Mouse (Mus musculus) midbrain, embryonic 14.5 days (tissue): ENCODE measurements around the gene Wdpcp. TPM values are rescaled to one million over a fixed set of nuclear protein-coding genes. Genes with fewer than 3 reads are reported as not detected.

Experiments
- ATAC-seq: fragments of 200-750 bp; cut with Nextera tagmentation; 2 replicates; pipeline ENCODE4 v1.8.0; 2017; ENCODE audit warnings: moderate number of reproducible peaks, moderate library complexity; ENCODE audit not compliant: low FRiP score, low TSS enrichment
- DNase-seq: peaks from one replicate; pipeline ENCODE4 v3.0.0-alpha.2; 2015
- H3K27ac ChIP-seq: fragments of 300-500 bp; sonication (generic); replicated peaks from 2 replicates; pipeline ENCODE4 v1.5.1; 2014; ENCODE audit warnings: mild to moderate bottlenecking, low read depth, low read length, moderate library complexity
- H3K27me3 ChIP-seq: fragments of 300-500 bp; sonication (generic); 2 replicates; pipeline ENCODE4 v1.6.1; 2014; ENCODE audit warnings: low read length, control low read depth, mixed read lengths; ENCODE audit not compliant: control insufficient read depth, insufficient read depth
- H3K36me3 ChIP-seq: fragments of 300-500 bp; sonication (generic); 2 replicates; pipeline ENCODE4 v1.6.1; 2014; ENCODE audit warnings: low read length, control low read depth; ENCODE audit not compliant: control insufficient read depth, insufficient read depth
- H3K4me1 ChIP-seq: fragments of 300-500 bp; sonication (generic); 2 replicates; pipeline ENCODE4 v1.6.1; 2014; ENCODE audit warnings: mild to moderate bottlenecking, antibody characterized with exemption, low read length, control low read depth; ENCODE audit not compliant: control insufficient read depth, insufficient read depth
- H3K4me2 ChIP-seq: fragments of 300-500 bp; sonication (generic); 2 replicates; pipeline ENCODE4 v1.6.1; 2014; ENCODE audit warnings: mild to moderate bottlenecking, low read length, moderate library complexity
- H3K4me3 ChIP-seq: fragments of 300-500 bp; sonication (generic); replicated peaks from 2 replicates; pipeline ENCODE4 v1.5.1; 2014; ENCODE audit warnings: low read depth, low read length
- H3K9ac ChIP-seq: fragments of 300-500 bp; sonication (generic); replicated peaks from 2 replicates; pipeline ENCODE4 v1.6.1; 2014; ENCODE audit warnings: mild to moderate bottlenecking, low read length, moderate library complexity
- H3K9me3 ChIP-seq: fragments of 300-500 bp; sonication (generic); 2 replicates; pipeline ENCODE4 v1.6.1; 2016; ENCODE audit warnings: low read length, control low read depth, mixed read lengths; ENCODE audit not compliant: control insufficient read depth
- WGBS: fragments of 180-500 bp; shearing (Covaris S2); extraction: QIAGEN DNeasy Blood & Tissue Kit; methylation state at CpG from one replicate; pipeline ENCODE4 v1.1.7; 2014; 5-methylcytosine and 5-hydroxymethylcytosine counted together
- polyA plus RNA-seq: library from polyadenylated mRNA; unstranded; fragments of >200 nt; fragmentation: Nextera tagmentation; extraction: Ambion mirVana; gene quantifications from 2 replicates; pipeline ENCODE4 v1.2.1, GENCODE M21; 2014

The Wdpcp gene
- polyA plus RNA-seq, 1 experiment from 2014 or later = 12.4 TPM

DNA sequence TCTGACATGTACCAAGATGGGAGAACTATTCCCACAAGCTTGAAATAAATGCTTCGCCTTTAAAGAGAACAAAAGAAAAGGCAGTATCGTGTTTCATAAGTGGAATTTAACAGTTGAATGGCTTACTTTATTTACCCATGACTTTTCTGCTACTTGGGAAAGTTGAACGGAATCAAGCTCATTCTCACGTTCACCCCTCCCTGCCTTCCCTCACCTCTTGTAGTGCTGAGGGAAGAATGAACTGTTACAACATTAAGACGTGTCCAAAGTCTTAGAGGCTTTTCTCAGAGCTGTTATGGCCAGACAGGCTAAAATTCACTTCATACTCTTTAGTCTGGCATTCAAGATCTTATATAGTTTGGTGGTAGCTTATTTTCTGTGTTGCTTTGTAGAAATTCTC, 30.5 kb downstream of the Wdpcp start:
- no peak overlapping the region for H3K4me3 ChIP-seq
- H3K27ac ChIP-seq = no peak overlapping the region
- DNase-seq = no peak
- no peaks in the 10 kb centered on the region for H3K36me3 ChIP-seq
- H3K27me3 ChIP-seq = no peaks in the 10 kb centered on the region
- no peaks in the 10 kb centered on the region for H3K9me3 ChIP-seq
- WGBS = 50% methylated on average over 5 of the region's 5 CpGs
- ATAC-seq = no peak
- no peak overlapping the region for H3K4me2 ChIP-seq
- no peaks in the 10 kb centered on the region for H3K4me1 ChIP-seq
- no peak overlapping the region for H3K9ac ChIP-seq

DNA sequence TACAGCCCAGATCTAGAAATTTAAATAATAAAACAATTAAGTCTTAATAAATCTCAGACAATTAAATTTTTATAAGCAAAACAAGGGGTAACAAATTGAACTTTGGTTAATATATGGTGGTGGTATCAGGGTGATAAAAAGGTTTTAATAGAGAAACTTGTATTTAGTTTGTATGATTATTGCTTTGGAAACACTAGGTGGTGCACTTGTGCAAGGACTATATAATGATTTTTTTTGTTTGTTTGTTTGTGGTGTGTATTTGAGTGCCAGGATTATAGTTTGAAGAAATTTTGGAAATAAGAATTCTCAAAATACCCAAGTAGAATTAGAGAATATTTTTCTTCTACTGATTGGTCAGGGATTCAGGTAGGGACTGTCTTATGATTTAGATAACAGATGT, 43.9 kb downstream of the Wdpcp start:
- H3K4me1 ChIP-seq = no peaks in the 10 kb centered on the region
- no peak overlapping the region for H3K9ac ChIP-seq
- H3K4me3 ChIP-seq = no peak overlapping the region
- no peak overlapping the region for H3K4me2 ChIP-seq
- DNase-seq (peak; percentile 29), ATAC-seq (no peak)
- no peak overlapping the region for H3K27ac ChIP-seq
- H3K9me3 ChIP-seq = no peaks in the 10 kb centered on the region
- no peaks in the 10 kb centered on the region for H3K36me3 ChIP-seq
- no peaks in the 10 kb centered on the region for H3K27me3 ChIP-seq

DNA sequence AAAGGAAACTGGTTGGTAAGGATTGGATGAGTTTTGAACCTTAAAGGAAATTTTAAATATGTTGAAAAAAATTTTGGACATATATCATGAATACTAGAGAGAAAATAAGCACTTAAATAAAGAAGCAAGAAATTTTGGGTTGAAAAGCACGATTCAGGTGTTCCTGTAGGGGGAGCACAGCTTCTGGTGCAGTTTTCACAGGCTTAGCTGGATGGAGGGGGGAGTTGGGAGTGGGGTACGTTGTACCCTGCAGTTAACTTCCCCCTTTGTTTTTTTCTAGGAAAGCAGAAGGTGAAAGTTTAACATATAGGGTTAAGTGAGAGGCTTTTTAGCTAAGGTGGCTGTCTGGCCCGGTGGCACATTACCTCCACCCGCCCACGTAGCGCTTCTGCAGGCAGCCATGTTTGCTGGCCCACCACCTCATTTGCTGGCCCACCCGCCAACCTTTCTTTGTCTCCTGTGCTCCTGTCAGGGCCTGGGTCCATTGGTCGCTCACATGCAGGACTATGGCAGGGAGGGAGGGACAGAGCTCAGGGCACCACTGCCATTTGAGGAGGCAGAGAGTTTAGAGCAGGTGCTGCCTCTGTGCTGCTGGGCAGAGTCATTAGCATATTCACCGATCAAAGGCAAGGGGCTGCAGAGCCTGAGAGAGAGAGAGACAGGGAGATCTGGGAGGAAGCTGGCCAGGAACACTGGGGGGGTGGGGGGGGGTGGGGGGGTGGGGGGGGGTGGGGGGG, 62.3 kb downstream of the Wdpcp start:
- H3K9me3 ChIP-seq = no peaks in the 10 kb centered on the region
- no peaks in the 10 kb centered on the region for H3K27me3 ChIP-seq
- H3K4me3 ChIP-seq = no peak overlapping the region
- no peak overlapping the region for H3K9ac ChIP-seq
- no peaks in the 10 kb centered on the region for H3K36me3 ChIP-seq
- H3K4me1 ChIP-seq = no peaks in the 10 kb centered on the region
- no peak overlapping the region for H3K27ac ChIP-seq
- WGBS = 67% methylated on average over 9 of the region's 9 CpGs
- DNase-seq = no peak
- no peak overlapping the region for H3K4me2 ChIP-seq
- peak; percentile 48; the same call in 1 of the 2 replicates for ATAC-seq

DNA sequence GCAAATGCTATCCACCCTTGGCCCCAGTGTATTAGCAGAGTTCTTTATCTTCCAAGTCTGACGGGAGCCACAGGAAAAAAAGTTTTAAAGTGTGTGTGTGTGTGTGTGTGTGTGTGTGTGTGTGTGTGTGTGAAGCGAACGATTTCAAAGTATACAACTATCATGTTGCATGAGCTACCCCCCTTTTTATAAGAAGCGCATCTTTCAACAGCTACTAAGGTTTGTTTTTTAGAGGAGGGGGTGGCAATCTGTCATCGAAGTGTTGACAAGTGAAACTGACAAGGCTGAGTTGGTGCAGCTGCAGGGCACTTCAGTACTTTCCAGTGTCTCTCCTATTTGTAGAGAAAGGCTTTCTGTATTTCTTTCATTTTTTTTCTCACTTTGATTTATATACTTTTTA, 66.3 kb downstream of the Wdpcp start:
- no peak overlapping the region for H3K9ac ChIP-seq
- H3K4me2 ChIP-seq = no peak overlapping the region
- H3K4me1 ChIP-seq = no peaks in the 10 kb centered on the region
- ATAC-seq (no peak), DNase-seq (no peak)
- H3K27me3 ChIP-seq = no peaks in the 10 kb centered on the region
- no peak overlapping the region for H3K4me3 ChIP-seq
- no peaks in the 10 kb centered on the region for H3K9me3 ChIP-seq
- H3K36me3 ChIP-seq = no peaks in the 10 kb centered on the region
- 74% methylated on average over 5 of the region's 5 CpGs for WGBS
- H3K27ac ChIP-seq = no peak overlapping the region

DNA sequence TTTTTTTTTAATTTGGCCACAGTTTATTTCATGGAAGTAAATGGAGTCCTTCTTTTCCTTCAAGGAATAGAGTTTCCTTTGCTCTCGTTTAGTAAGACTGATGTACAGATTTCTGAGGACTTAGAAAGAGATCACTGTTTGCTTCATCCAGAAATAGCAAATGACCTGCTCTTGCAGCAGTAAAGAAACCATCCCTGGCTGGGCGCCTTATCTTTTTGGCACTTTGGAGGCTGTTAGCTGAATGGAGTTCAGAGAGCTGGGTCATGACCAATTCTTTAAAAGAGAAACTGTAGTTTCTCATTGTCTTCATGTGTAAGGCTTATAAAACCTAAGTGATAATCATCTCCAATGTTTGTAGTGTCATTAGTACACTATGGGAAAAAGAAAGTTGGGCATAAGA, 67.5 kb downstream of the Wdpcp start:
- ATAC-seq (no peak), DNase-seq (no peak)
- 88% methylated on average over 2 of the region's 2 CpGs for WGBS
- no peak overlapping the region for H3K4me2 ChIP-seq
- H3K9me3 ChIP-seq = no peaks in the 10 kb centered on the region
- no peak overlapping the region for H3K4me3 ChIP-seq
- H3K27me3 ChIP-seq = no peaks in the 10 kb centered on the region
- H3K36me3 ChIP-seq = no peaks in the 10 kb centered on the region
- H3K27ac ChIP-seq = no peak overlapping the region
- no peaks in the 10 kb centered on the region for H3K4me1 ChIP-seq
- no peak overlapping the region for H3K9ac ChIP-seq

DNA sequence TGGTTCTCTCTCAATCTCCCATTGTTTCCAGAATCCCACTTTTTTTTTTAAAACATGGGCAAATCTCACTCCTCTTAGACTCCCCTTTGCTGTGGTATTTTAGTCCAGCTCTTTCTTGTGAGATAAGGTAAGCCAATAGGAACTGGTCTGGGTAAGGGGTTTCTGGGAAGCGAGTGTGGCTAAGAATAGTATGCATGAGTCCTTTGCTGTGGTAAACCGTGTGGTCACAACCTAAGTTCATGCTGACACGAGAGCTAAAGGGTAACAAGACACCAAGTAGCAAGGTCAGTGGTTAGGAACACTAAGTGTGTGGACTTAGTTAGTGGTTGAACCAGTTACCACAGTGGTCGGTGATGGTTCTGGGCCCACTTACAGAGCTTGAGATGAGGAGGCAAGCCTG, 72.2 kb downstream of the Wdpcp start:
- H3K4me3 ChIP-seq = no peak overlapping the region
- 81% methylated on average over 4 of the region's 4 CpGs for WGBS
- H3K9me3 ChIP-seq = no peaks in the 10 kb centered on the region
- H3K27me3 ChIP-seq = no peaks in the 10 kb centered on the region
- no peak overlapping the region for H3K9ac ChIP-seq
- H3K36me3 ChIP-seq = no peaks in the 10 kb centered on the region
- H3K4me2 ChIP-seq = no peak overlapping the region
- ATAC-seq (no peak), DNase-seq (no peak)
- no peak overlapping the region for H3K27ac ChIP-seq
- H3K4me1 ChIP-seq = no peaks in the 10 kb centered on the region

DNA sequence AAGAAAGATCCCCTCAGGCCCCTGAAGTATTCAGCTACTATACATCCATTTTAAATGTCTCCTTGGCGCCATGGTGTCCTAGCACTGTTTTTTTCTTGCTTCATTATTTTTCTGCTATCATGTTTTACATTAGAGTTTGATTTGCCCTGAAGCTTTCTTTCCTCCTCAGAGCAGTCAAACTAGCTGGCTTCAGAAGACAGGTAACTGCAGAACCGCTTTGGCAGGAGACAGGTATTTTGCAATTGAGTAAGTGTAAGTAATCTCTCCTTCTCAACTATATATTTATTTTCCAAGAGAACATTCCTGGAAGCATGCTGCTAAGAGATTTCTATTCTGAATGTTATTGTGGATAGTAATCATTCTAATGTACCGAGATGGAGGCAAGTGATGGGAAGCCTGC, 74.1 kb downstream of the Wdpcp start:
- WGBS = 83% methylated on average over 3 of the region's 3 CpGs

DNA sequence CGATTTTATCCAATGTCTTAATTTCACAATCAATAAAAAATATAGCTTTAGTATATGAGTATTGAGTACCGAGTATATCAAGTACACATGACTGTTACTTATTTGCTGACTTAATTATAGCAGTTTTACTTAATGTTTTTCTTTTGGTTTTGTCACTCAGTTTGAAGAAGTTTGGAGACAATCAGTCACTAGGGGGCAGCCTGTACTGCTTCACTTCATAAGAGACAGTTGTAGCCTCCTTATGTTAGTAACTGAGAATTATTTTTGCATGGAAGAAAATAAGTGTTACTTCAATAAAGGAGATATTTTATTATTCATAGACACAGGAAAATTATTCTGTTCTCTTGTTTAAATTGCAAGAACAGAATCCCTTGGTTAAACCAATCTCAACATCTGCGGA, 87.0 kb downstream of the Wdpcp start:
- H3K4me1 ChIP-seq = no peaks in the 10 kb centered on the region

More for the DNA sequence above, 74.1 kb downstream of the Wdpcp start:
- H3K4me1 ChIP-seq = no peaks in the 10 kb centered on the region
- no peaks in the 10 kb centered on the region for H3K36me3 ChIP-seq
- no peak overlapping the region for H3K27ac ChIP-seq
- ATAC-seq = no peak
- no peak overlapping the region for H3K4me2 ChIP-seq
- no peaks in the 10 kb centered on the region for H3K27me3 ChIP-seq
- DNase-seq = no peak
- no peak overlapping the region for H3K9ac ChIP-seq
- no peaks in the 10 kb centered on the region for H3K9me3 ChIP-seq
- no peak overlapping the region for H3K4me3 ChIP-seq

DNA sequence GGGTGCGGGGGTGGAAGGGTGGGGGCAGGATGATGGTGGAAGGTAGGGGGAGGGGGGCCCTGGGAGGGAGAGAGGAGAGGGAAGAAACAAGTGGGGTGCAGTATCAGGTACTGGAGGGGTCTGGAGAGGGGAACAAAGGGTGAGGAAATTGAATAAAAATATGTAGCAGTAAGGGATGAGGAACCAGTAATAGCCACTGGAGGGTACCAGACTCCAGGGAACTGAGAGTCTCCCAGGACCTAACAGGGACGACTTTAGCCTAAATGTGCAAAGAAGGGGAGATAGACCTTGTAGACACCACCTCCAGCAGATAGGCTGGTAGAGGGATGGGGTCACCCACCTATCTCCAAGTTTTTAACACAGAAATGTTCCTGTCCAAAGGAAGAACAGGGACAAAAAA, 105.0 kb downstream of the Wdpcp start:
- Histone ChIP-seq H3K4me2 (no peak overlapping the region), H3K27me3 (no peaks in the 10 kb centered on the region), H3K36me3 (no peaks in the 10 kb centered on the region), H3K9me3 (no peaks in the 10 kb centered on the region), H3K9ac (no peak overlapping the region), H3K4me1 (no peaks in the 10 kb centered on the region), H3K27ac (no peak overlapping the region), H3K4me3 (no peak overlapping the region)
- DNase-seq (no peak), ATAC-seq (no peak; the same call in 1 of the 2 replicates)
- WGBS = 80% methylated on average over 2 of the region's 2 CpGs

More for the DNA sequence above, 87.0 kb downstream of the Wdpcp start:
- Histone ChIP-seq H3K9me3 (no peaks in the 10 kb centered on the region), H3K27ac (no peak overlapping the region), H3K9ac (no peak overlapping the region), H3K36me3 (no peaks in the 10 kb centered on the region), H3K27me3 (no peaks in the 10 kb centered on the region), H3K4me2 (no peak overlapping the region), H3K4me3 (no peak overlapping the region)
- 67% methylated on average over 3 of the region's 3 CpGs for WGBS
- DNase-seq (peak; percentile 83), ATAC-seq (no peak)
